Mouse (Mus musculus) G1E-ER4 (cell line): ENCODE measurements at regions not wholly inside any gene's neighbourhood (a gene's known extent, or its start where the extent isn't known, plus 50 kb on each side); places are given as distances from the start of the nearest gene placed in this dataset.
A peak's percentile ranks its signal among the peaks of the same experiment; 100 is the strongest.

Experiments
- GATA1 ChIP-seq: IDR thresholded peaks from one replicate; pipeline ENCODE4 v1.8.0; 2012; ENCODE audit warnings: low read length, inconsistent platforms

DNA sequence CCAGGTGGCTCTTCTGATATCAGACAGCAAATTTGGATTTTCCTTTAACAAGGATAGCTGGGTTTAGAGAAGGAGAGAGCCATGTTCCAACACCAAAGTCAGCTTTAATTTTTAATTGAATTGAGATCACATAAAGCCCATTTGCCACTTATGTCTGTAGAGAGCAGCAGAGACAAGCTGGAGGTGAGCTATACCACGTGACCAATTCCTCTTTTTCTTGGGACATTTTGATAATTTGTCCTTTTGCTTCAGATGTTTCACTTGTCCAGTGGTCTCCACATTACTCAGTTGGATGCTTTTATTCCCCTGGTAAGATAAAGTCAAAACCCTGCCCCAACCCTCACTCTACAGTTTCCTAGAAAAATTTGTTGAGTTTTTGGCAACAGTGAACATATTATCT lies 248.6 kb upstream of the Ndst4 start:
- TF ChIP-seq GATA1, result no peak

DNA sequence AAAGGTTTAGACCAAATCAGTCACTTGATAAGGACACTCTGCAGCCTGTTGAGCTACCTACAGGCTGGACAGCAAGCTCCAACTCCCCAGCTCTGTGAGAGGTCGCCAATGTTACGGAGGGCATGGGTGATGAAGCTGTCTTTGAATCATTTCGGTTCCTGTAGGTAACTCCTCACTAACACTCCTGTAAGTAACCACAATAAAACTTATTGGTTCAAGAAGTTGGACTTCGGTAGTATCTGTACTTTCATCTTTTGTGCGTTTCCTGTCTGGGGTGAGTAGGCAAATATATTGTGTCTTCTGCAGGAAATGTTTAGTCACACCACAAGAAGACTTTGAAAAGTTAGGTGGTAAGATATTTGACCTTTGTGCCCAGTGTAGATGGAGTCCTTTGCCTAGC lies 244.1 kb upstream of the Ndst4 start:
- no peak for TF ChIP-seq GATA1

DNA sequence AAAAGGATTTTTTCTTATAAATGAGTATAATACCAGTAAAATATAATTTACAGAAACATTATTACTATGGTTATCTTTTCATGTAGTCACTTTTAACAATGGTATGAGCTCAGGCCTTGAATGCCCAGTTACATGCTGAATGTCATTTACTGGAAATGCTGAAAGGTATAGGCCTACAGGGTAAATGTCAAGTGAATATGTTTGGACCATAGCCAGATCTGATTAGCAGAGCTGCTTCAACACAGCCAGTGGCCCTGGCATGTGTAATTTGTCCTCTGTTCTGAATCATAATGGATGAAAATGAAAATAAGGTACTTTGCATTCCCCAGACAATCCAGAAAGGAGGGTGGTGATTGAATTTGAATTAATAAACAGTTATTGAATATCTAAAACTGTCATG lies 213.3 kb upstream of the Ndst4 start:
- TF ChIP-seq GATA1, result no peak

DNA sequence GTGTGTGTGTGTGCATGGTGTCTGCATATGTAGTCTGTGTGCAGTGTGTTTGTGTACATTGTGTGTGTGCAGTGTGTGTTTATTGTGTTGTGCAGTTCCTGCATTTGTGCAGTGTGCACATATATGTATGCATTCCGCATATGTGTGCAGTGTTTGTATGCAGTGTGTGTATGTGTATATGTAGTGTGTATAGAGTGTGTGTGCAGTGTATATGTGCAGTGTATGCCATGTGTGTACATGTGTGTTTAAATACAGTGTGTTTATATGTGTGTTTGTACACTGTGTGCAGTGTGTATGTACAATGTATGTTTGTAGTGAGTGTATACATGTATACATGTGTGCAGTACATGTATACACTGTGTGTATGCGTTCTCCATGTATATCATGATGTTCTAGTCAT lies 183.0 kb upstream of the Ndst4 start:
- no peak for TF ChIP-seq GATA1

DNA sequence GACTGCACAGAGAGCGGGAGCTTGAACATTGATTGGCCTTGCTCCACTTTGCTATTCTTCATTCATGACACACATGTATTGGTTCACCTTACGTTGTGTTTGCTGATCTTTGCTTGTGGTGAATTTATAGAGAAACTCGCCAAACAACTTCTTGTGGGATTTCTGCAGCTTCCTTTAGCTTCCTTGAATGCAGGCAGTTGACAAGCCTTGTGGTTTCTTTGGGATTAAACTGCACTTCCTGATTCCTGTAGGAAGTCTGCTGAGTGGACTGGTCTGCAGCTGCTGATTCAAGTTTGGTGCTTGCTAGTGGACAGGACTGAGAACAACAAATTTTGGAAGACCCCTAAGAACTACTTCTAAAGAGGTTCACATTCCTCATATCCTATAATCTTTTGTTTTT lies 152.8 kb upstream of the Ndst4 start:
- TF ChIP-seq GATA1, result no peak

DNA sequence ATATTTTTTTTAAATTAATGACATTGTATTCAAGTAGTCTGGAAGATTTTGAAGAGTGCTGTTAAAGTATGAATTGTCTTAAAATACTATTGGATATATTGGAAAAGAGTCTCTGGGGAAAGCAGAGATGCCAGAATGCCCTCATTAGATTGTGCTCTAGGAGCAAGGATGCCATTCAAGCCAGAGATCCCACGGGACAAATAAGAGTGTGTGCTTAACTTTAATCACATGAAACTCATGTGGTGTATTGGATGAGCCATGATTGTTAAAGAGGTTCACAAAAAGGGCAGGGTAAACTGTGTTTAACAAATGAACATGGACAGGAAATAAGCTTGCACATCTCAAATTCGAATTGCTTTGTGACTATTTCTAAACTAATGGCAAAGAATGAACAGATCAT lies 143.0 kb upstream of the Ndst4 start:
- no peak for TF ChIP-seq GATA1

DNA sequence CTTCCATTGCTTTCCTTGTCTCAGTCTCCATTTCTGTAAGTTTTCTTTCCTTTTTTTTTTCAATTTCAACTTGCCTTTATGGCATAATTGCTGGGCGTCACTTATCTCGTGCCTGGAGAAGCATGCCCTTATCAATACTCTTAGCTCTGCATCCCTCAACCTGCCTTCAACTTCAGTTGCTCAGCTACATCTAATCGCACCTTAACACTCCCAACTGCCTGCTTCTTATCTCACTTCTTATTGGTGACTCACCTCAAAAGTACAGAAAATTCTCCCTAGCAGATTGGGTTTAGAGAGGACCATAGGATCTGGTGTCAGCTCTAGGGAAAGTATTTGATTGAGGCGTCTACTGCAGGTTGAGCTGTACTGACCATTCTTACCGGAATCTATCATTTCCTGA lies 133.2 kb upstream of the Ndst4 start:
- peak; percentile 97 for TF ChIP-seq GATA1

DNA sequence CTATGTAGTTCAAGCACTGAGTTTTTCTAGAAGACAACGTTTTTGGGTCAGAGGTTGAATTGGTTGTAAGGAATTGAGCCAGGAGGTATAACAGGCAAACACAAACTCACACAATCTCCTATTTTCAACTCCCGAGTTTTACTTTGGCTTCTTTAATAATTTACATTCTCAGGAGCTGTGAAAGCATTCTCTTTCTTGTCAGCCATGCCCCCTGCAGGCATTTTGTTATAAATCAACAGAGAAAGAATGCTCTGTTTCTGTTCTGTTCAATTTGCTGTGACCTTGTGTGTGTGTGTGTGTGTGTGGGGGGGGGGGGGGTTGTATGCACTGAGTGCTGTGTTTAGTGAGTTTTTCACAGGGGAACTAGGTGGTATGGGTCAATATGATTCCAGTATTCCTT lies 132.7 kb upstream of the Ndst4 start:
- no peak for TF ChIP-seq GATA1

DNA sequence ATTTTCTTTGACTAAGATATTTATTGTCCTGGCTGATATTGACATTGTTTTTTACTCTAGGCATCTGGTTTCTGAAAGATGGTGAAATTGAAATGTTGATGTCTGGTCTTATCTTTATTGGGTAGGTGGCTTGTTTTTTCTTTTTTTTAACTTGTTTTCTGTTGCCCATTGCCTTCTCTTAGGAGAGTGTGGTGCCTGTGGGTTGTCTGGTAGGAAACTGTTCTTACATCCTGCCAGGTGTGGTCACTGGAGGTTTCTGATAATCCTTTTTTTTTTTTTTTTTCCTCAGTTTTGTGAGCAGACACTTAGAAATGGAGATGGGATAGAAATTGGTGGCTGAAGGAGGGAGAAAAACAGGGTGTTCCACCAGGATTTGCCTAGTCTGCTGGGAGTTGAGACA lies 125.3 kb upstream of the Ndst4 start:
- peak; percentile 22 for TF ChIP-seq GATA1

DNA sequence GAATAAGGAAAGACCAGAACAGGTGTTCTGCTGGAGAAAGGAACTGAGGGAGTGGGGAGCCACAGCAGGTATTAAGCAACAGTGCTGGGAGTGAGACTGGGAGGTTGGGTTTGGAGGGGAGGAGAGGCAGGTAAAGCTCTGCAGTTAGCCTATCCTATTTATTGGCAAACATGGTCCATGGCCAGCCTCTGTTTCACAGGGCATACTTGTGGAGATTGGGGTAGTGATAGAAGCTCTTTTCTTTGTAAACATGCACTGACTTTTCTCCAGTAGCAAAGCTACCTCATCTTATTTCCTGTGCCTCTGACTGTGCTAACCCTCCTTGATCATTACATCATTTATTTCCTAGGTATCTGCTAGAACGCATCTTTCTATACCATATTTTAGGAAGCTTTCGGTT lies 124.9 kb upstream of the Ndst4 start:
- no peak for TF ChIP-seq GATA1

DNA sequence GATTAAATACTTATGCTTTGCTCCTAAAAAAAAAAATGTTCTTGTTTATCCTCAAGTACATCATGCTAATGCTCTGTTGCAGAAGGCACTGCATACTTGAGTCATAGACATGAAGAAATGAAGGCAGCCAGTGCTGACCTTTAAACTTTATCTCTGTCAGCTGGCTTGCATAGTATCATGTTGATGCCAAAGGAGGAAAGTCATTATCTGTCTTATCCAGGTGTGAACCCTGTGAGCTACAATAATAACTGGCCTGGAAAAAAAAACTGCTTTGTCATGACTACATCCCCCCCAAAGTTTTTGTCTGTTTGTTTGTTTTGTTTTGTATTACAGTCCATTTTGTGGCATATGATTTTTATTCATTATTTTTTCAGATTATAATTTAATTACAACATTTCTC lies 124.3 kb upstream of the Ndst4 start:
- TF ChIP-seq GATA1, result no peak

DNA sequence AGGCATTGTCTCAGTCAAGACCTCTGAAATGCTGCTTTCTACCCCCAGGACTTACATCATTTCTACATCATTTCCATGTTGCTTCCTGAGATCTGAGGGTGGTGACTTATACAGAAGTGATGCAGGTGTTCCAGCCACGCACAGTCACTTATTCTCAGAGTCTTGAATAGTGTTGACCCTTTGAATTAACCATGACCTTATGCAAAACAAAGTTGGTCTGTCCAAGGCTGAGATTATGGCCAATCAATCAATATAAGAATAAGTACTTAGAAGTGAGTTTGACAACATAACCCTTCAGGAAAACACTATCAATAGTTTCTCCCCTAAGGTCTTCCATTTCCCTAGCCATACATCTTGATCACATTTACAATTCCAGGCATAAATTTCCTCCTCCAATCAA lies 115.3 kb upstream of the Ndst4 start:
- no peak for TF ChIP-seq GATA1

DNA sequence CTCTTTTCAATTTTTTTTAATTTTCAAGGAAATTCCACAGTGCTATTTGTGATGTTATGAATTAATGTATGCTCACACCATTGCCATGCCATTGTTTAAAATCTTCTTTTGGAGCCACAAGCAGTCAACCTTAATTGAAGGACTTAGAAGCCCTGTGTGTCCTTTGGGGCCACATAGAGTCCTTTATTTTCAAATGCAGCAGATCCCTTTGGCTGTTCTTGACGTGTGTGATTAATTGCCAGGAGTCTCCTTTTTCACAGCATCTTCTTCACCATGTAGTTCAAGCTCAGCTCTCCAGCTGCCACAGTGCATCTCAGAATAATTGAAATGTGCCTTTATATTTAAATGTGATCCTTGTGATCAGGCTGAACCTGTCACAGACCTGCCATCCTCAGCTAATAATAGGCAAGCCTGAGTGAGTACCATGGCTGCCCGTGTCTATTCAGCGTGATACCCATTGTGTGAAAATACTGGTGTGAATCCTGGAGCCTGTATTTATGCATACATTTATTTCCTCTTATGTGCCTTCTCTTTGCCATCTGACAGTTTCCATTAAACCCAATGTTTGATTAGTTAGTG lies 114.4 kb upstream of the Ndst4 start:
- no peak for TF ChIP-seq GATA1

DNA sequence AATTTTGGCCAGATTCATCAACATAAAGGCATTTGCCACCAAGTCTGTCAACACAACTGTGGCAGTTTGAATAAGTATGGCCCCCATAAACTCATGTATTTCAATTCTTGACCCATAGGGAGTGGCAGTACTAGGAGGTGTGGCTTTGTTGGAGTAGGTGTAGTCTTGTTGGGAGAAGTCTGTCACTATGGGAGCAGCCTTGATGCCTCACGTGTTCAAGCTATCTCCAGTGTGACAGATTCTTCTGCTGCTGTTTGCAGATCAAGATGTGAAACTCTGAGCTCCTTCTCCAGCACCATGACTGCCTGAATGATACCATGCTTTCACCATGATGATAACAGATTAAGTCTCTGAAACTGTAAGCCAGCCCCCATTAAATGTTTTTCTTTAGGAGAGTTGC lies 97.2 kb upstream of the Ndst4 start:
- no peak for TF ChIP-seq GATA1

DNA sequence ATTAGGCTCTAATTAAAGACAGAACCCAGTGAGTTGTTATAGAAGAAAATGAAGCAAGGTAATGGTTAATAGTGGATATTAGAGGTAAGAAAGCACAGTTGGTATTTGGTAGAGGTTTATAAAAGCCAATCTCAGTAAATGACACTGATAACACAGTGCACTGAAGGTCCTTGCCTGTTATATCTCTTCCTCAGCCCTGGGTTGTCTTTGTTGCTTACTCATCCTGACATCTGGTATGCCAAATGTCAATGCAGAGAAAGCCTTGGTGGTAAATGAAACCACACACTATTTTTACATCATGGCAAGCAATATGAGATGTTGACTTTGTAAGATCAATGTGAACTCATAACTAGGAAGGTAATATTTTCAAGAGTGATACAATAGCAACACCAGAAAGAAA lies 76.8 kb upstream of the Ndst4 start:
- TF ChIP-seq GATA1, result no peak

DNA sequence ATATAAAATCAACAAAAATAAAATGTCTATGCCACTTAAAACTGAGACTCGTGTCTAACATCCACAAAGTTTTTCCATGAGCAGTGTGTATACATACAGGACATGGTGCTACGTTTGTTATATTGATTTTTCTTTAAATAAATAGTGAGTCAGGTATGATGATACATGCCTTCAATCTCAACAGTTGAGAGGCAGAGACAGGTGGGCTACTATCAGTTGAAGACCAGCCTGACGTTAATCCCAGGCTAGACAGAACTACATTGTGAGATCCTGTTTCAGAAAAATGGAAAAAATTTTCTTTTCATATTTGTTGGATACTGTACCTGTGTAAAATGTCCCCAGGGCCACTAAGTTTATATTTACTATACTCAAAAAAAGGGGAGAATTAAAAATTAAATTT lies 66.5 kb upstream of the Ndst4 start:
- TF ChIP-seq GATA1, result no peak

DNA sequence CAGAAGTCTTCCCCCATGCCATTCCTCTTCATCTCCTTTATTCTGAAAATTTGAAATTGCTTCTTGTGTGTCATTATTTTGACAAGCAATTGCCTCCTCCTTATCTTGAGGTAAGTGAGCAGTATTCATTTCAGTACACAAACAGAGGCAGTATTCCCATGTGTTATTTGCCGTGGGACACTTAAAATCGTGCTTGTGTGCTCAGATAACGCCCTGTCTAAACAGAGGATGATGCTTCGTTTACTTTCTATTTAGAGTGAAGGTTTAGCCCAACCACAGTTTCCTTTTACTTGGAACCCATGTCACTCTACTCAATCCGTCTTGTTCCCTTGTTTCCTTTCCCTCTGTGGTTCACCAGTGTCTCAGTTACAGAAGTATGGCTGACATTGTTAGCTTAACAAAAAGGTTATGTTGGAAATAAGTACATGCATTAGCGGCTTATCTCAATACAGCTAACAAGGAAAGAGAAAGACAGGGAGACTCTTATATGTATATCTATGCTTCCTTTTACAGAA lies 65.6 kb upstream of the Ndst4 start:
- no peak for TF ChIP-seq GATA1
